Mouse (Mus musculus) neural tube, embryonic 13.5 days (tissue): ENCODE results near the gene Slc17a8. TPM values are rescaled to one million over a fixed set of nuclear protein-coding genes. Genes with fewer than 3 reads are reported as not detected.
"Not testable (repeated sequence)": the region's sequence is repeated elsewhere in the genome, so short reads cannot be mapped to it uniquely, and the experiment has no call there.

Experiments used
- ATAC-seq: fragments of 200-750 bp; cut with Nextera tagmentation; 2 replicates; pipeline ENCODE4 v1.8.0; 2017; ENCODE audit warnings: low read depth, mild to moderate bottlenecking, moderate TSS enrichment, moderate library complexity
- H3K27ac ChIP-seq: fragments of 300-500 bp; sonication (generic); replicated peaks from 2 replicates; pipeline ENCODE4 v1.5.1; 2015; ENCODE audit warnings: moderate library complexity, mild to moderate bottlenecking, inconsistent platforms
- H3K27me3 ChIP-seq: fragments of 300-500 bp; sonication (generic); 2 replicates; pipeline ENCODE4 v1.6.1; 2015; ENCODE audit warnings: mild to moderate bottlenecking, inconsistent platforms
- H3K36me3 ChIP-seq: fragments of 300-500 bp; sonication (generic); 2 replicates; pipeline ENCODE4 v1.6.1; 2015; ENCODE audit warnings: mild to moderate bottlenecking, inconsistent platforms
- H3K4me1 ChIP-seq: fragments of 300-500 bp; sonication (generic); replicated peaks from 2 replicates; pipeline ENCODE4 v1.6.1; 2015; ENCODE audit warnings: inconsistent platforms
- H3K4me2 ChIP-seq: fragments of 300-500 bp; sonication (generic); 2 replicates; pipeline ENCODE4 v1.6.1; 2015; ENCODE audit warnings: inconsistent platforms, mild to moderate bottlenecking, moderate library complexity
- H3K4me3 ChIP-seq: fragments of 300-500 bp; sonication (generic); 2 replicates; pipeline ENCODE4 v1.5.1; 2015; ENCODE audit warnings: mild to moderate bottlenecking, inconsistent platforms
- H3K9ac ChIP-seq: fragments of 300-500 bp; sonication (generic); 2 replicates; pipeline ENCODE4 v1.6.1; 2015; ENCODE audit warnings: moderate library complexity, mild to moderate bottlenecking, inconsistent platforms
- H3K9me3 ChIP-seq: fragments of 300-500 bp; sonication (generic); 2 replicates; pipeline ENCODE4 v1.6.1; 2016; ENCODE audit warnings: inconsistent platforms
- WGBS: fragments of 180-500 bp; shearing (Covaris S2); methylation state at CpG from one replicate; pipeline ENCODE4 v1.1.7; 2015; 5-methylcytosine and 5-hydroxymethylcytosine counted together
- polyA plus RNA-seq: library from polyadenylated mRNA; unstranded; fragments of >200 nt; fragmentation: Nextera tagmentation; extraction: Ambion mirVana; gene quantifications from 2 replicates; pipeline ENCODE4 v1.2.1, GENCODE M21; 2015

Gene Slc17a8
- 0.14 and 0.19 TPM in 2 replicates for polyA plus RNA-seq

DNA sequence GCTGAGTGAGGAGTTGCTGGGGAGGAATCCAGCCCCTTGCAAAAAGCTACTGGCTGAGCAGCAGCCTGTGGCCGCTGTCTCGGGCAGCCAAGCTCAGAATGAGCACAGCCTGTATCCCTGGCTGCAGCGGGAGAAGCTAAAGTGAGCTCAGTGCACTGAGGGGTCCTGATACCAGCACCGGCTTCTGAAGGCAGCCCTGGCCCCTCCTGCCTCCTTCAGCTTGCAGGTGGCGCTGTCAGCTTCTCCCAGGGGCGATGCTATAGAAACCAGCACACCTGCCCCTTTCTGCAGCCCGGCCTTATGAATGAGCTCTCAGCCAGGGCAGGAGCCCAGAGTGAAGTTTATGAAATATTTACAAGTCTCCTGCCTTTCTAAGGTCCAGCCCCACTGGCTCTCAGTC is at the start of gene Slc17a8:
TSS of gene Slc17a8 (minus strand) at position 125 of the 400 bp plus-strand sequence.
- H3K9me3 ChIP-seq, result no peaks in the 10 kb centered on the region
- H3K9ac ChIP-seq, result no peak within 1 kb of the TSS
- WGBS, result 32% methylated on average over 7 of the region's 7 CpGs
- no peaks in the 10 kb centered on the region for H3K4me1 ChIP-seq
- no peak within 1 kb of the TSS for H3K4me3 ChIP-seq
- H3K36me3 ChIP-seq, result no peaks in the 10 kb centered on the region
- no peaks in the 10 kb centered on the region for H3K27me3 ChIP-seq
- H3K27ac ChIP-seq, result no peak within 1 kb of the TSS
- no peak for ATAC-seq
- no peak within 1 kb of the TSS for H3K4me2 ChIP-seq

DNA sequence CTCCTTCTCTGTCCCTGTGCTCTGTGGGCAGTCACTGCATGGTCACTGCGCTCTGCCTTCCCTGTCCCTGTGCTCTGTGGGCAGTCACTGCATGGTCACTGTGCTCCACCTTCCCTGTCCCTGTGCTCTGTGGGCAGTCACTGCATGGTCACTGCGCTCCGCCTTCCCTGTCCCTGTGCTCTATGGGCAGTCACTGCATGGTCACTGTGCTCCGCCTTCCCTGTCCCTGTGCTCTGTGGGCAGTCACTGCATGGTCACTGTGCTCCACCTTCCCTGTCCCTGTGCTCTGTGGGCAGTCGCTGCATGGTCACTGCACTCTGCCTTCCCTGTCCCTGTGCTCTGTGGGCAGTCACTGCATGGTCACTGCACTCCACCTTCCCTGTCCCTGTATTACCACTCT is 49.3 kb upstream of the Slc17a8 start:
- WGBS, result over 99% methylated on average over 5 of the region's 5 CpGs
- H3K9ac ChIP-seq, H3K9me3 ChIP-seq, H3K4me2 ChIP-seq, H3K36me3 ChIP-seq, ATAC-seq, H3K4me3 ChIP-seq, H3K4me1 ChIP-seq, H3K27ac ChIP-seq, H3K27me3 ChIP-seq: not testable (repeated sequence)

DNA sequence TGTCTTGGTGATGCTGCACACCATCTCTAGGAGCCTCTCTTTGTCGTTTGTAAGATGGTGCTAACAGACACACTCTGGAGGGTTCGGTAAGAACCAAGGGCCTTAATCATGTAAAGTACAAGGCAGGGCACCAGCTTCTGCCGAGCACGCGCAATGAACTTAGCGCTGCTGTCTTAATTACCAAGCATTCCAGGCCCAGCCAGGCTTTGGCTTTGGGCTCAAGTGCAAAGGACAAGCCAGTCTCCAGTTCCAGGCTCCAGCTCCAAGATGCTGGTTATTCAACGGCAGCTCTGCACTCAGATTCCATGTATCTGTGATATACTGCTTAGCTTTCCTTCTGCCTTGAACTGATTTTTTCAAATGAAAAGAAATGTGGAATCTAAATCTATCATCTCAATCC is 46.5 kb upstream of the Slc17a8 start:
- H3K27ac ChIP-seq, result no peak overlapping the region
- H3K27me3 ChIP-seq, result no peaks in the 10 kb centered on the region
- no peak for ATAC-seq
- H3K4me2 ChIP-seq, result no peak overlapping the region
- H3K4me1 ChIP-seq, result no peaks in the 10 kb centered on the region
- no peak overlapping the region for H3K9ac ChIP-seq
- peaks cover 17% of the 10 kb centered on the region for H3K36me3 ChIP-seq
- no peak overlapping the region for H3K4me3 ChIP-seq
- H3K9me3 ChIP-seq, result no peaks in the 10 kb centered on the region
- WGBS, result 86% methylated on average over 7 of the region's 7 CpGs

DNA sequence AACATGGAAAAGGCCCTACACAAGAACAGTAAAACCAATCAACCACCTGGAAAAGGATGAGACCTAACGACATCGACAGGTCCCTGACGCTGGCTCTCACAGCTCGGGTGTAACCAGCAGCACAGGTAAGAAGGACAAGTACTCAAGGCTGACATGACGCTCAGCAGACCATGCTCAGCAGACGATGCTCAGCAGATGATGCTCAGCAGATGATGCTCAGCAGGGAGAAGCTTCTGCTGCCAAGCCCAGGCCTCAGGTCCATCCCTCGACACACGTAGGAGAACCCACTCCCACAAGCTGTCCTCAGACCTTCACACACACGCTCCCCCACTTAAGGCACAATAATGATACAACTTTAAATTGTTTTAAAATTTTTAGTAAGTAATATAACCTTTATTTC is 44.6 kb upstream of the Slc17a8 start:
- no peaks in the 10 kb centered on the region for H3K27me3 ChIP-seq
- no peaks in the 10 kb centered on the region for H3K4me1 ChIP-seq
- no peak overlapping the region for H3K27ac ChIP-seq
- no peak overlapping the region for H3K4me3 ChIP-seq
- no peaks in the 10 kb centered on the region for H3K9me3 ChIP-seq
- H3K4me2 ChIP-seq, result no peak overlapping the region
- no peak overlapping the region for H3K9ac ChIP-seq
- ATAC-seq, result no peak
- H3K36me3 ChIP-seq, result peaks cover 29% of the 10 kb centered on the region
- 93% methylated on average over 9 of the region's 9 CpGs for WGBS

DNA sequence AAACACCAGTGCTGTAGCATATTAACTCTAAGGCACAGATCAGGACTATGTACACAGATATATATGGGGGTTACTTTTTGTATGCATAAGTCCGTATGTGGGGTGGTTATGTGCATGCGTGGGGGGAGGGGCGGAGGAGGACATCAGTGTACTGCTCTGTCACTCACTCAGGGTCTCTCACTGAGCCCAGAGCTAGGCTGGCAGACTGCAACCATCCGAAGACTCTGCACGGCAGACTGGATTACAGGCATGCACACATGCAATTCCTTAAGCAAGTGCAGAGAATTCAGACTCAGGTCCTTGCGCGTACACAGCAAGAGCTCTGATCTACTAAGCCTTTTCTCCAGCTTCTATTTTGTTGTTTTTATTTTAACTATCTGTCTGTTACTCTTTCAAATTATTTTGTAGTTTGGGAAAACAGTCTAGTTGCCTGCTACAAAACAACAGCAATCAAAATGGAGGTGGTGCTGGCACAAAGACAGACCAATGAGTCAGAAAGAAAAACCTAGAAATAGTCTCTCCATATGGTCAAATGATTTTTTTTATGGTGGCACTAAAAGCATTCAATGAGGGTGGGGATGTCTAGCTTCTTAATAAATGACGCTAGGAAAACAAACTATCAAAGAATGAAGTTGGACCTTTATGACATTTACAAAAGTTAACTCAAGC is 44.1 kb upstream of the Slc17a8 start:
- WGBS, result 90% methylated on average over 8 of the region's 8 CpGs
- no peak overlapping the region for H3K27ac ChIP-seq
- H3K4me3 ChIP-seq, result no peak overlapping the region
- no peak for ATAC-seq
- no peak overlapping the region for H3K4me2 ChIP-seq
- H3K36me3 ChIP-seq, result peaks cover 30% of the 10 kb centered on the region
- no peaks in the 10 kb centered on the region for H3K4me1 ChIP-seq
- no peak overlapping the region for H3K9ac ChIP-seq
- no peaks in the 10 kb centered on the region for H3K27me3 ChIP-seq
- H3K9me3 ChIP-seq, result no peaks in the 10 kb centered on the region

DNA sequence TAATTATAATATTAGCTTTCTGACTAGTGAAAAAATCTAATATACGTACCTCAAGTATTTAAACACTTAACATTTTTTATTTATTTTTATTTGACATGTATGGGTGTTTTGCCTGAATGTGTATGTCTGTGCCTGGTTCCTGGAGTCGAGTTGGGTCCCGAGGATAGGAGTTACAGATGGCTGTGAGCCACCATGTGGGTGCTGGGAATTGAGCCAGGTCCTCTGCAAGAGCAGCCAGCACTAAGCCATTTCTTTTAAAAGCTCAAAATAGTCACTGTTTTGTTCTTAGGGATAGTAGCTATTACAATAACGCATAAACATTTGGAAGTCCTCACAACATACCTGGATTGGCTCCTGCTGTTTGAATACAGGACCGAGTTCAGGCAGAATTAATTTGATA is 35.3 kb upstream of the Slc17a8 start:
- Histone ChIP-seq H3K9me3 (no peaks in the 10 kb centered on the region), H3K4me2 (no peak overlapping the region), H3K4me3 (no peak overlapping the region), H3K36me3 (peaks cover 72% of the 10 kb centered on the region), H3K9ac (no peak overlapping the region), H3K27ac (no peak overlapping the region), H3K27me3 (no peaks in the 10 kb centered on the region), H3K4me1 (no peaks in the 10 kb centered on the region)
- WGBS, result 90% methylated on average over 5 of the region's 5 CpGs
- ATAC-seq, result no peak

DNA sequence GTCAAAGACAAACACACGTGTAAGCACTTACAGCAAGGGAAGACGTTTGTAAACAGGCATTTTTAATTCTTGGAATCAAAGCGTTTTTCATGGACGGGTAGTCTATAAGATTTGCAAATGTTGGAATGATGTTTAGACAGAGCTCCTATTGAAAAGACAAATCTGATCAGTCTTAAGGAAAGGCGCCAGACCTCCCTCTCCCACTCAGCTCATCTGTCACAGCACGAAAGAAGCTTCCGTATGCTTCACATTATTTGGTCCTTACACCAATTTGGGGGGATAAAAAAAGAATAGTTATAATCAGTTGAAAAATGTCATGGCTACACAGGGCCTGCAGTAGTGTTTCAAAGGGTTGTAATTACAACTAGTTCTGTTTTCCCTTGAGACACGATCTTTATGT is 31.9 kb upstream of the Slc17a8 start:
- peaks cover 78% of the 10 kb centered on the region for H3K36me3 ChIP-seq
- 88% methylated on average over 8 of the region's 8 CpGs for WGBS
- ATAC-seq, result no peak

DNA sequence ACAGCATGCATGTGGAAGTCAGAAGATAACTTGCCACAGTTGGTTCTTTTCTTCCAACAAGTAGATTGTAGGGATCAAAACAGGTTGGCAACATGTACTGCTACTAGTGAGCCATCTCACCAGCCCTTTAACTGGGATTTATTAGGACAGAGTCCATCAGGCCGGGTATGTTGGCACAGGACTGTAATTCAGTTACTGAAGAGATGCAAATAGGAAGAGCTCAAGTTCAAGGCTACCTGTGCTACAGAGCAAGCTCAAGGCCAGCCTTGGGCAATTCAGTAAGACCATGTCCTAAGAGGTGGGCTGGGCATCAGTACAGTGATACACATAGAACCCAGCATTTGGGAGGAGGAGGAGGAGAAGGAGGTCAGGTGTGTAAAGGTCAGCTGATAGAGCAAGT is 30.6 kb upstream of the Slc17a8 start:
- Histone ChIP-seq H3K4me2 (no peak overlapping the region), H3K4me3 (no peak overlapping the region), H3K36me3 (peaks cover 77% of the 10 kb centered on the region), H3K27ac (no peak overlapping the region), H3K4me1 (no peaks in the 10 kb centered on the region), H3K27me3 (no peaks in the 10 kb centered on the region), H3K9ac (no peak overlapping the region), H3K9me3 (no peaks in the 10 kb centered on the region)
- WGBS, result 84% methylated on average over 1 of the region's 1 CpGs
- ATAC-seq, result no peak

More for the DNA sequence above, 31.9 kb upstream of the Slc17a8 start:
- H3K4me2 ChIP-seq, result no peak overlapping the region
- no peak overlapping the region for H3K9ac ChIP-seq
- H3K27ac ChIP-seq, result no peak overlapping the region
- H3K9me3 ChIP-seq, result no peaks in the 10 kb centered on the region
- H3K27me3 ChIP-seq, result no peaks in the 10 kb centered on the region
- no peaks in the 10 kb centered on the region for H3K4me1 ChIP-seq
- H3K4me3 ChIP-seq, result no peak overlapping the region

DNA sequence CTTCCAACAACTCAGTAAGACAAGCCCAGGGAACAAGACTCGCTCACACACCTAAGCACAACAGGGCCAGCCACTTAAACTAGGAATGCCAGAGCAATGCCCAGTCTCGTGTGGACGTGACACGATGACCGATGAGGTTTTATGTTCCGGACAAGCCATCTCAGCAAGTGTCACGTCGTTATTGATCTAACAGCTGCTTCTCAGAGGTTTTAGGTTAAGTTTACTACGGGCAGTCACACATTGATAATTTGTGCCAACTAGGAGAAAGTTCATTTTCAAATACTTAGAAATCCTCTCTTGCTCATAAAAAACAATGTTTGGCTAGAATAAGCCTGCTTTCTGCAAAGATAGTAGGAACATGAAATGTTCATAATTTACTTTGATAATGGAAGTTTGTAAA is 25.9 kb upstream of the Slc17a8 start:
- Histone ChIP-seq H3K4me1 (no peaks in the 10 kb centered on the region), H3K9me3 (no peaks in the 10 kb centered on the region), H3K4me3 (no peak overlapping the region), H3K4me2 (no peak overlapping the region), H3K9ac (no peak overlapping the region), H3K27me3 (no peaks in the 10 kb centered on the region), H3K36me3 (peaks cover 79% of the 10 kb centered on the region), H3K27ac (no peak overlapping the region)
- WGBS, result 90% methylated on average over 9 of the region's 9 CpGs
- ATAC-seq, result no peak

DNA sequence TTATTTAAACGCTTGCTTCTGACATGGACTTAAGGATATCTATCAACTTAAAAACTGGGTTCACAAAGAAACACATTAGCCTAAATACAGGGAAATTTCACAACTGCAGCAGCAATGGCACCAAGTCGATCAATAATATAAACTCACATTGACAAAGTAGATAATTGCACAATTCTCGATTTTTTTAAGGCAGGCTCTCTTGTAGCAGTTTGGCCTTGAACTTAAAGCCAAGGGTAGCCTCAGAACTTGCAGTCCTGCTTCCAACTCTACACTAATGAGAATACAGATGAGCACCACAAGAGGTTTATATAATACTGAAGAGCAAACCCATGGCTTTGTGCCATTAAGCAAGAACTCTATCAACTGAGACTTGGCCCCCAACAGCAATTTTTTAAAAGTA is 15.9 kb upstream of the Slc17a8 start:
- Histone ChIP-seq H3K9me3 (no peaks in the 10 kb centered on the region), H3K4me1 (no peaks in the 10 kb centered on the region), H3K36me3 (peaks cover 32% of the 10 kb centered on the region), H3K9ac (no peak overlapping the region), H3K4me2 (no peak overlapping the region), H3K4me3 (no peak overlapping the region), H3K27me3 (no peaks in the 10 kb centered on the region), H3K27ac (no peak overlapping the region)
- 92% methylated on average over 3 of the region's 3 CpGs for WGBS
- no peak for ATAC-seq

DNA sequence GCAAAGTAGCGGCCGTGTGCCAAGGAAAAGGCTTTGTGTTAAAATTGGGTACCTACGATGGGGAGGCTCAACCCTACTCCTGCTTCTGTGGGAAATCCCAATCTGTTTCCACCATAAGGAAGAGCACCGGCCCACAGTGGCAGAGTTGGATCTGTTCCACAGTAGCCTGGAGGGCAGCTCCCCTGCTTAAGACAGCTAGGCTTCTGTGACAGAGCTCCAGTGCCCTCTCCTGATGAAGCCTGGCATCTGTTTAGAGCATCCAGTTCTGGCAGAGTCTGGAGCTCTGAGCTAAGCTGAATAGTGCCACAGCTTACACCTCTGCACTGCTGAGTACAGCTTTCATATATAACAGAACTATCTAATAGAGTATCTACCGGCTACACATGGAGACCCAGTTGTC is 14.0 kb upstream of the Slc17a8 start:
- WGBS, result 83% methylated on average over 5 of the region's 5 CpGs
- H3K4me1 ChIP-seq, result no peaks in the 10 kb centered on the region
- no peak overlapping the region for H3K4me2 ChIP-seq
- H3K27me3 ChIP-seq, result no peaks in the 10 kb centered on the region
- peaks cover 12% of the 10 kb centered on the region for H3K36me3 ChIP-seq
- H3K9me3 ChIP-seq, result no peaks in the 10 kb centered on the region
- H3K27ac ChIP-seq, result no peak overlapping the region
- H3K9ac ChIP-seq, result no peak overlapping the region
- peak; percentile 76; the same call in 1 of the 2 replicates for ATAC-seq
- H3K4me3 ChIP-seq, result no peak overlapping the region

DNA sequence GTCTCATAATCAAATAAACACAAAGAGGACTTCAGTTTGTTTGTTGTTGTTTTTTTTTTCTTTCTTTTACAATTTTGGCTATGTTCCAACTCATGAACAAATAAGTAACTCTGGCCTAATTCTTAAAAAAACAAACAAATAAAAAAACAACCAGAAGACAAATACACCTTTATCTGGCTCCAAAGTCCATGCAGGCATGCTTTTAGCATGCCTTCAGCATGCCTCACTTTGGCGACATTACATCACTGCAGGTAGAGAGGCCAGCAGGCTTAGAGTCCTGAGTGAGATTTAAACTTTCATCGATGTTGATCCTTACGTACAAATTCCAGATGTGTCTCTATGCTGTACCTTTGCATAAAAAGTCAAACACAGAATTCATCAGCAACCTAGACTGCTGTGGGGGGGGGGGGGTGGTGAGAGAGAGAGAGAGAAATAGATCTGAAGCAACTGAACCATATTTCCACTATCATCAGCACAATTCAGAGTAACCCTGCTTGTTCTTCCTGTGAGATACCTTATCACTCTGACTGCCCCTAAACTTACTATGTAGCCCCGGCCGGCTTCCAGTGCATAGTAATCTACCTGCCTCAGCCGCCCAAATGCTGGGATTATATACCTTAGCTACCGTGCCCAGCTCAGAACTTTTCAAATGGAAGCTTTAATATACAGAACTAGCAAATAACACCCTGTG is 12.8 kb upstream of the Slc17a8 start:
- Histone ChIP-seq H3K4me1 (no peaks in the 10 kb centered on the region), H3K9me3 (no peaks in the 10 kb centered on the region), H3K27me3 (no peaks in the 10 kb centered on the region), H3K4me2 (no peak overlapping the region), H3K27ac (no peak overlapping the region), H3K4me3 (no peak overlapping the region), H3K9ac (no peak overlapping the region), H3K36me3 (peaks cover 7% of the 10 kb centered on the region)
- 95% methylated on average over 7 of the region's 7 CpGs for WGBS
- ATAC-seq, result no peak

DNA sequence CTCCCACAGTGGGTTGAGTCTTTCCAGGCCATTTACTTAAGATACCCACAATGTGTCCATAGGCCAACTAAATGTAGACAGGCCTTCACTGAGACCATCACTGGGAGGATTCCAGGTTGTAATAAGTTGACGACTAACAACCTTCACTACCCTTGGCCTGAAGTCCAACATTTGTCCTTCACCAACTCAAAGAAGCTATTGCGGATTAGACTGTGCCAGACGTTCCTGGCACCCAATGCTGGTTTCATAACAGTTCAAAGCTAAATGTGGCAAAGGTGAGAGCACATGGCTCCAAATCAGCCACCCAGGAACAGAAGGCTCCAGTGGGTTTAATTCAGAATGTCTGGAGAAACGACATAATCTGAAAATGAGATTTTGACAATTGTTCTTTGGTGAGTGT is 12.1 kb upstream of the Slc17a8 start:
- WGBS, result 89% methylated on average over 4 of the region's 4 CpGs
- H3K9me3 ChIP-seq, result no peaks in the 10 kb centered on the region
- no peaks in the 10 kb centered on the region for H3K4me1 ChIP-seq
- H3K4me2 ChIP-seq, result no peak overlapping the region
- H3K36me3 ChIP-seq, result peaks cover under 1% of the 10 kb centered on the region; the same call in 1 of the 2 replicates
- no peak overlapping the region for H3K4me3 ChIP-seq
- H3K27me3 ChIP-seq, result no peaks in the 10 kb centered on the region
- H3K9ac ChIP-seq, result no peak overlapping the region
- ATAC-seq, result no peak
- no peak overlapping the region for H3K27ac ChIP-seq
